Mouse (Mus musculus): ENCODE data around the gene Rab6b. TPM values are rescaled to one million over a fixed set of nuclear protein-coding genes. Genes with fewer than 3 reads are reported as not detected.
A peak's percentile ranks its signal among the peaks of the same experiment; 100 is the strongest.

Gene Rab6b
- total RNA-seq (2021), result 1 to 10 TPM; 2.8 to 3.0 TPM
- long read RNA-seq, experiment 1, partial matches to known transcripts, result 0 of 1 reads
- long read RNA-seq, experiment 1, other reads (novel, unspliced or antisense), result 1 of 1 reads
- long read RNA-seq, experiment 2, full-length matches to known transcripts, result 1 of 1 reads
- long read RNA-seq, experiment 2, partial matches to known transcripts, result 0 of 1 reads
- long read RNA-seq, experiment 2, other reads (novel, unspliced or antisense), result 0 of 1 reads

DNA sequence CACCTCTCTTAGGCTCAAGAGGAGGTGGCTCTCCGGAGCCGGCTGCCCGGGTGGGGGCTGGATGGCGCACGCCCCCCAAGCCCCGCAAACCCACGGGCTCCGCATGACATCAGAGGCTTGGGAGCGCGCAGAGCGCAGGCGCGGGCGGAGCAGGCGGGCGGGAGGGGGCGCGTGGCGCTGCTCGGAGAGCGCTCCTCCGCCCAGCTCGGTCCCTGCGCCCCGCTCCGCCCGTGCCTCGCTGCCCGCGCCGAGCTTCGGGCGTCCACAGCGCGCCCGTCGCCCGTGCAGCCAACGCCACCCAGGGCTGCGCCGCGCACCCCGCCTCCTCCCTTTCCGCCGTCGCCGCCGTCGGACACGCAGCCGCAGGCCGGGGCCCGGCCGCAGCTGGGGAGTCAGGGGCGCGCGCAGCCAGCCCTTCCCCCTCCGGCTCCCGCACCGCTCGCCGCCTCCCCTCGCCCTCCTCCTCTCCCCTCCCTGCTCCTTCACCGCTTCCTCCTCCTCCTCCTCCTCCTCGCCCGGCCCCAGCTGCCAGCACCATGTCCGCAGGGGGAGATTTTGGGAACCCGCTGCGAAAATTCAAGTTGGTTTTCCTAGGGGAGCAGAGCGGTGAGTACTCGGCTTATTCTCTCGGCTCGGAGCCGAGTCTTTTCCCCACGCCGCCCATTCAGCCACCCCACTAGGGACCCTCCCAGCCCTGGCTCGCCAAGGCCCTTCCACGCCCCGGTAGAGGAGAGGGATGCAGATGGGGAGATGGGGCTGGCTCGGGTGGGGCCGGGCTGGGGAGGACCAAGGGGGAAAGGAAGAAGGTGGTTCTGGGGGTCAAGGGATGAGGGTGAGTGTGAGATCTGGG, at the start of gene Rab6b:
Rab6b (plus strand) TSS at position 167 of the 850 bp plus-strand sequence.
- peak; percentile 56 to 59 for DNase-seq

- DNase-seq, result no peak
Measured at GRCm38 (mm10) chr9:103063591-103063990, 48.0 kb upstream of the Rab6b start.

GRCm38 (mm10) chr9:103066845-103067244, 44.7 kb upstream of the Rab6b start:
- no peak for DNase-seq

- no peak for DNase-seq
Measured at GRCm38 (mm10) chr9:103067651-103068050, 43.9 kb upstream of the Rab6b start.

DNA sequence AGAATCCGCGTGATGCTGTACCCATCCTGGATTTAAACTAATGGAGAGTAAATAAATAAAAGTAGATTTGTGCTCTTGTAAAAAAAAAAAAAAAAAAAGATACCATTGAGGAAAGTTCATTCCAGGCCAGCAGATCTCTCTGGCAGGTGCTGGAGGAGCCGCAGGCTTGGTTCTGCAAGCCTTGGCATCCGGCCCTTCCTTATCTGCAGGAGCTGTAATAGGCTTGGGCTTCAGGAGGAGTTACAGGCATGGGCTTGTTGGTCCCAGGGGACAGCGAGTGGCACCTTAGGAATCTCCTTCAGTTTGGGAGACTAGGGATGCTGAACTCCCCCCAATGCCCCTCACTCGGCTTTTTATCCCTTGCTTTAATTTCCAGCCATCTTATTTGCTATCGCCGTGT, 42.8 kb upstream of the Rab6b start:
- no peak for DNase-seq

DNA sequence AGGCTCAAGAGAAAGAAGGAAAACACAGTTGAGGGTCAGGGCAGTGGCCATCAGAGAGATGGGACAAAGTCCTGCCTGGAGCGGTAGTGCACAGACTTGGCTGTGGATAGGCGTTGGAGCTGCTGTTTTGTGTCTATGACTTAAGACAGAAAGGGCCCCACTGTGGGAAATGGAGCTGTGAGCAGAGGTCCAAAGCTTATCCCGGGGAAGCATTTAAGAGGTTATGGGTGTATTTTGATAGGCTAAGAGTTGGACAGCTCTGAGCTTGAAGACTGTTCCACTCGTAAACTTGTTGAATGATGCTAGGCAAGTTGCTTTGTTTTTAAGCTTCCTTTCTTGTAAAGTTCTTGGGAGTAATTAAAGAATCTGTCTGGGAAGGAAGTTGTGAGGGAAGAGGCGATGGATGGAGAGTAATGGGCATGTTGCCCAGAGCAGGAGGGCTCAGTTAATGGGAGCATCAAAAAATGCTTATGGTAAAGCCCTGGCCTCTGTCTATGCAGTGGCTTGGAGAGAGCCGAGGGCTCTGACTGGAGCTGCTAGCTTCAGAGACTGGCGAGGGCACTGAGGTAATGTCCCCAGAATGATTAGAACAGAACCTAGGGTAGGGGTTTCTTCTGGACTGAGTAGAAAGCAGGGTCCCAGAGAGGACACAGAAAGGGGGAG, 39.9 kb upstream of the Rab6b start:
- no peak for DNase-seq

DNA sequence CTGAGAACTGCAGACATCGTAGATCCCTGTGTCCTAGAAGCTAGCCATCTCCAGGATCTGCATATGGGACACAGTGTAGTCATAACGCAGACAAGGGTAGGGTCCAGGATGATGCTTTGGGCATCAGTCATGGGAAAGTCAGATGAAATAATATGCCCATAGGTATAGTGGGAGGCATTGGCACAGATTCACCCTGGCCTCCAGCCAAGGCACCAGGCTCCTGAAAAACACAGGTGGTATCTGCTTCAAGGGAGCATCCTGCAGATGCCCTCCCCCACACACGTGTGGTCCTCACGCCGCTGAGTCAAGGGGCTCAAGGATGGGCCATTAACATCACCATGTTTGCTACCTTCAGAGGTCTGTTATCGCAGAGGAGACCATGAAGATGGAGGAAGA, 39.4 kb upstream of the Rab6b start:
- no peak for DNase-seq

- DNase-seq, result peak; percentile 66 to 73
Measured at GRCm38 (mm10) chr9:103072926-103073515, 38.6 kb upstream of the Rab6b start.

- peak; percentile 46 to 49 for DNase-seq
Measured at GRCm38 (mm10) chr9:103076836-103077531, 34.6 kb upstream of the Rab6b start.

DNA sequence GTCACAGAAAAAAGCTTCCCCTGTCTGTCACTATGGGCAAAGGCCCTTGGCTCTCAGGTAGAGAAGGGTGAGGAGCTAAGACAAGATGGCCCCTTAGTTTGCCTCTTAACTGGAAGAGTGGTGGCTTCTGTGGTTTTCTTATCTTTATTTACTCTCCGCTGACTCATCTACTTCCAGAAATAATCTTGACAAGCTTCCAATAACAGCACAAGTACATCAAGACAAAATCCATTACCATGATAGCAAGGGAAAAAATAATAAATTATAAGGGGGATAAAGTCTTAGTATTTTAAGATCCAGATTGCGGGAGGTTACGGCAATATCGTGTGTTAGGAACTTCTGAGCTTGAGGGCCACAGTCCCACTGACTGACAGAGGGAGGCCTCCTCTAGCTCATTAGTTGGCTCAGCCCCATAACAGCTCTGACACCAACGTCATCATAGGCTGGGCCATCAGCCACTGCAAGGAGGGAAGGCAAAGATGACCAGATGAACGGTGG, 33.3 kb upstream of the Rab6b start:
- peak; percentile 30 to 31 for DNase-seq

DNA sequence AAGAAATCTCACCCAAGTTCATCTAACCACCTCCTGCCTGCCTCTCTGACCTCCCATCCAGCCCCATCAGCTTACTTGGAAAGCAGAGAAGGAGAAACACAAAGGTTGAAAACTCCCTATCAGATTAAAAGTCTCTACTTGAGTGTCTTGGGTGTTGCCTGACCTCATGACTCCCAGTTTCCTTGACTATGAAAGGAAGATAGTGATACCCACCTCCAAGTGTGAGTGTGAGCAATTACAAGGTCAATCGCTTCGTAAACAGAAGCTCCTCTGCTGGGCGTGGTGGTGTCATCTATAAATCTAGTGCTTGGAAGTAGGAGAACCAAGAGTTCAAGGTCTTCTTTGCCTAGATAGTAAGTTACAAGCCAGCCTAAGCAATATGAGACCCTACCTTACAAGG, 31.4 kb upstream of the Rab6b start:
- no peak for DNase-seq

GRCm38 (mm10) chr9:103082246-103082975, 29.2 kb upstream of the Rab6b start:
- DNase-seq, result no peak

DNA sequence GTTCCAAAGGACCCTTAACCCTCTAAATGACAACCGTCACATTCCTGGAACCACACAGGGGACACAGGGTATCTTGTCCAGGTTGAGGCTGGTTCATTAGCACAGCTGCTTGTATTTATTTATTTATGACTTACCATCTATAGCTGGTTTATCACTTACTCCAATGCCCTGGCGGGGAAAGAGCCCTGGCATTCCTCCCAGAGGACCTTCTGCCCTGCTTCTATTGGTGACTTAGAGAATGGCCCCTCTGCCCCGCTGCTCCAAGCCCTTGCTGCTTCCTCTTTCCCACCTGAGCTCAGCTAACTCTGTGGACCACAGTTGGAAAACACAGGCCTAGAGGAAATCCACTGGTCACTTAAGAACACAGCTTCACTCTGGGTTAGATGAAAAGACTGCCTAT, 28.2 kb upstream of the Rab6b start:
- DNase-seq, result no peak

DNA sequence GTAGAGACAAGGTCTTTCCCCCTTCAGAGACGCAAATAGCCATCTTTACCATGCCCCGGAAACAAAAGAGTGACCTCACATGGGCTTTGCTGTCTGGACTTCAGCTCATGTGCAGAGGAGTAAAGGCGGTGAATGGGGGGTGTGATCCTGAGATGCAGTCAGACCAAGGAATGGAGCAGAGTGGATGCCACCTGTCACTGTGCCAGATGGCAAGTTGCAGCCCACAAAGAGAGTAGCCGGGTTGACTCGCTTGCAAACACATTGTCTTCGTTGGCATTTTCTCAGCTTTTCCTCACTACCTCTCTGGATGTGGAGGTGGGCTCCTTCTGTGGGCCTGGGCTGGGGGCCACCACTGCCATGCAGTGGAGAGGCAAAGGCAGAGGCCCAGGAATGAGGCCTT, 24.9 kb upstream of the Rab6b start:
- DNase-seq, result no peak

DNA sequence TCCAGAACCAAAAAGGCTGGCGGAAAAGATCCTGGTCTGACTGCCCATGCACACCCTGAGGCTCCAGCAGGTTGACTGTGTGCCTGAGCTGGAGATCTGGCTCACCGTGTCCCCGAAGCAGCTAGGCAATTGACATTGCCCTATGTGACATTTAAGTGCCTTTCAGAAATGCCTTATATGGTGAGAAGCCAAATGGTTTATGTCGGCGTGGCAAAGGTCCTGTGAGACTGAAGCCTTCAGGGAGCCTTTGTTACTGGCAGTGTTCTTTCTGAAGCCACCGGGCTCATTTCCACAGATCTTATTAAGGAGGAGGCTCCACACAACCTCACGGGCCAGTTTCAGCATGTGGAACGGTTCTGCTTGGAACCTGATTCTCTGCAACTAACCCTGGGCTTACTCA, 24.3 kb upstream of the Rab6b start:
- DNase-seq, result no peak

DNA sequence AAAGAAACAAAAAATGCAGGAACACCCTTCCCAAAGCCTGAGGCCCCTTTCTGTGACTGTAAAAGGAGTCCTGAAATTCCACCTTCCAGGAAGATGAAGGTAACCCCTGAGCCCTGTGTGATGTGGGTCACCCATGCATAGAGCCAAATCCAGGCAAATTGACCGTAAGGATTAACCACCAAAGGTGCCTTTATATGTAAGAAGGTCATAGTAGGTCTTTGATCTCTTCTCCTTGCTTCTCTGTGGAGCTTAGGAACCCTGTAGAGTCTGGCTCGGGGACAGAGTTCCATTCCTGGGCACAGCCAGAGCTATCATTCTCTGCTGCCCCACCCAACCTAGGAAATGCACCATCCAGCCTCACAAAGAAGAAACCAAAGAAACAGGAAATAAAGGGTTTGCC, 22.9 kb upstream of the Rab6b start:
- no peak for DNase-seq

GRCm38 (mm10) chr9:103090116-103090875, 21.3 kb upstream of the Rab6b start:
- no peak for DNase-seq

DNA sequence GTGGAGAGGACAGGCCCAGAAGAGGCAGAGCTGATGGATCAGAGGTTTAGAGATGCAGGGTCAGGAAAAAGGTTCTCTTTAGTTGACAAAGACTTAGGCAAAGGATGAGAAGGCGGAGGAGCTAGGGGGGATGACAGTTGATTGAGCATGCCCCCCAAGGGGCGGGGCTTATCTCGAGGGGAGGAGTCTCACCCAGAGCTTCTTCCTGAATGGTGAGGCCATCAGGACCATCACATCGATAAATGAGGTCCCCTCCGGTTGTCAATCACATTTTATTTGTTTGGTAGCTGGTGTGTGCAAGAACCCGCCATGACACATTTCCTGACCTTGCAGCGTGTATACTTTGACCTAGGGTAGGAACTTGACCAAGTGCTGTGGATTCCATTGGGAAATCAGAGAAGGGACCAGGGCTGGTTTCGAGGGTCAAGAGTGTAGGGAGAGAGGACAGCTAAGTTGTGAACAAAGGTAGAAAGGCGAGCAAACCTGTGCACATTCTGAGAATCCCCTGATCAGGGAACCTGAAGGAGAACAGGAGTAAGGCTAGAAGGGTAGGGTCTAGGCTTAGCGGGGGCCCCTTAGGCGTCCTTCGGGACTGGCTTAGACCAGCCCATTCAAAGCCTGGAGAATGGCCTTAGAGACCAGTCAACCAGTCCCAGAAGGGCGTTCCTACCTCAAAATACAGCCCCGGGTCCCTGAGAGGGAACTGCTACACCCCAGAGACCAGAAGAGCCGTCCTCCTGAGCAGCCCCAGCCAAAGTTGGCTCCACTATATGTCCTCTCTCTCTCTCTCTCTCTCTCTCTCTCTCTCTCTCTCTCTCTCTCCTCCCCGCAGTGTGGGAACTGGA, 20.3 kb upstream of the Rab6b start:
- no peak for DNase-seq

GRCm38 (mm10) chr9:103092248-103092647, 19.3 kb upstream of the Rab6b start:
- peak; percentile 79 to 85 for DNase-seq
